Mouse (Mus musculus) spleen, adult 2 months (tissue): ENCODE data around the gene Zfp984. TPM values are rescaled to one million over a fixed set of nuclear protein-coding genes. Genes with fewer than 3 reads are reported as not detected.
"Not testable (repeated sequence)": the region's sequence is repeated elsewhere in the genome, so short reads cannot be mapped to it uniquely, and the experiment has no call there.

Source experiments
- DNase-seq, 2 experiments: peaks; one replicate each; pipeline versions ENCODE4 v3.0.0 to v3.0.0-alpha.2; 2012 to 2021; ENCODE audit warnings: low spot score in 2 of 2, low read depth in 1 of 2
- H3K27ac ChIP-seq: fragments of 200-500 bp; 2 replicates; pipeline ENCODE4 v1.5.1; 2012; ENCODE audit warnings: low read length, inconsistent platforms; ENCODE audit not compliant: insufficient read depth
- H3K27me3 ChIP-seq: fragments of 200-500 bp; 2 replicates; pipeline ENCODE4 v1.6.1; 2012; ENCODE audit warnings: mild to moderate bottlenecking, moderate library complexity, low read length, inconsistent platforms; ENCODE audit not compliant: control insufficient read depth, insufficient read depth
- H3K36me3 ChIP-seq: fragments of 200-500 bp; 2 replicates; pipeline ENCODE4 v1.6.1; 2012; ENCODE audit warnings: mild to moderate bottlenecking, low read length, inconsistent platforms; ENCODE audit not compliant: control insufficient read depth, insufficient read depth
- H3K4me1 ChIP-seq: fragments of 200-500 bp; 2 replicates; pipeline ENCODE4 v1.6.1; 2011; ENCODE audit warnings: inconsistent platforms; ENCODE audit not compliant: control insufficient read depth, insufficient read depth, insufficient read length
- H3K4me3 ChIP-seq: fragments of 200-500 bp; 2 replicates; pipeline ENCODE4 v1.5.1; 2011; ENCODE audit warnings: mild to moderate bottlenecking, inconsistent platforms; ENCODE audit not compliant: insufficient read depth, insufficient read length; ENCODE audit errors: extremely low read depth
- CTCF ChIP-seq: fragments of 200-500 bp; IDR thresholded peaks from 2 replicates; pipeline ENCODE4 v1.5.1; 2011; ENCODE audit warnings: mild to moderate bottlenecking, inconsistent platforms; ENCODE audit not compliant: insufficient read depth, insufficient read length, insufficient replicate concordance; ENCODE audit errors: extremely low read depth
- POLR2A ChIP-seq: fragments of 200-500 bp; IDR thresholded peaks from 2 replicates; pipeline ENCODE4 v1.6.1; 2011; ENCODE audit warnings: low read depth, low read length, inconsistent platforms
- WGBS: fragments of 180-500 bp; shearing (Covaris S2); methylation state at CpG from one replicate; pipeline ENCODE4 v1.1.7; 2018; 5-methylcytosine and 5-hydroxymethylcytosine counted together
- polyA plus RNA-seq: library from polyadenylated mRNA; depleted of rRNA; stranded (reverse); fragments of >200 nt; gene quantifications from 2 replicates; pipeline ENCODE4 v1.2.3, GENCODE M21; 2012; rRNA removed

Gene Zfp984
- 0.48 and 0.53 TPM in 2 replicates for polyA plus RNA-seq

GRCm38 (mm10) chr4:147809292-147809965 lies at the start of gene Zfp984:
Zfp984 (minus strand) TSS chr4:147809788.
- not testable (repeated sequence) for H3K36me3 ChIP-seq, H3K4me1 ChIP-seq, H3K27me3 ChIP-seq
- peak; percentile 58 to 70 for DNase-seq
- H3K4me3 ChIP-seq: peak within 1 kb of the TSS; percentile 63
- H3K27ac ChIP-seq: peak within 1 kb of the TSS; percentile 93
- 20% methylated on average over 15 of the region's 15 CpGs for WGBS

- TF ChIP-seq POLR2A (no peak), CTCF (no peak)
- Histone ChIP-seq H3K4me3 (no peak overlapping the region), H3K4me1 (0 out of 2 replicates have a peak, but pooled peaks cover 3% of the 10 kb centered on the region), H3K36me3 (no peaks in the 10 kb centered on the region), H3K27me3 (no peaks in the 10 kb centered on the region), H3K27ac (no peak overlapping the region)
- no peak for DNase-seq
- WGBS: 90% methylated on average over 2 of the region's 2 CpGs
These were observed 41.2 kb upstream of the Zfp984 start for GRCm38 (mm10) chr4:147850776-147851175.

DNA sequence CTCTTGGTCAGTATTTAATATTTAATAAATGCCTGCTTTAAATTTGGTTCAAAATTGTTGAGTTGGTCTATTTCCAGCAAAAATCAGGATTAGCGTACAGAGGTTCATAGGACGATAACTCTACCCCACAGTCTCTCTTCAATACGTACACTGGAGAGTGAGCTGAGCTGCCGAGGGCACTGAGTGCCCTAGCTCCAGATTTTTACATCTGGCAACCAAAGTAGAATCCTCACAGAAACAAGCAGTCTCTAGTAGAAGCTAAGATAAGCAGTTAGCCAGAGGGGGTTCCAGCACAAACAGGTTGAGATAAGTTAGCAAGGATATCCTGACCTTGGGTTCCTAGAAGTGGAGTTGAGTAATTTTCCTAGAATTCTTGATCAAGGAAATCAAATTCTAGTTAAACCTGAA lies 39.0 kb upstream of the Zfp984 start:
- H3K36me3 ChIP-seq: no peaks in the 10 kb centered on the region
- no peak for TF ChIP-seq POLR2A
- 5% methylated on average over 4 of the region's 4 CpGs for WGBS
- H3K4me1 ChIP-seq: 0 out of 2 replicates have a peak, but pooled peaks cover 3% of the 10 kb centered on the region
- H3K27ac ChIP-seq: peak overlapping the region; percentile 19; the same call in 1 of the 2 replicates
- H3K4me3 ChIP-seq: peak overlapping the region; percentile 74
- DNase-seq: no peak
- H3K27me3 ChIP-seq: no peaks in the 10 kb centered on the region

DNA sequence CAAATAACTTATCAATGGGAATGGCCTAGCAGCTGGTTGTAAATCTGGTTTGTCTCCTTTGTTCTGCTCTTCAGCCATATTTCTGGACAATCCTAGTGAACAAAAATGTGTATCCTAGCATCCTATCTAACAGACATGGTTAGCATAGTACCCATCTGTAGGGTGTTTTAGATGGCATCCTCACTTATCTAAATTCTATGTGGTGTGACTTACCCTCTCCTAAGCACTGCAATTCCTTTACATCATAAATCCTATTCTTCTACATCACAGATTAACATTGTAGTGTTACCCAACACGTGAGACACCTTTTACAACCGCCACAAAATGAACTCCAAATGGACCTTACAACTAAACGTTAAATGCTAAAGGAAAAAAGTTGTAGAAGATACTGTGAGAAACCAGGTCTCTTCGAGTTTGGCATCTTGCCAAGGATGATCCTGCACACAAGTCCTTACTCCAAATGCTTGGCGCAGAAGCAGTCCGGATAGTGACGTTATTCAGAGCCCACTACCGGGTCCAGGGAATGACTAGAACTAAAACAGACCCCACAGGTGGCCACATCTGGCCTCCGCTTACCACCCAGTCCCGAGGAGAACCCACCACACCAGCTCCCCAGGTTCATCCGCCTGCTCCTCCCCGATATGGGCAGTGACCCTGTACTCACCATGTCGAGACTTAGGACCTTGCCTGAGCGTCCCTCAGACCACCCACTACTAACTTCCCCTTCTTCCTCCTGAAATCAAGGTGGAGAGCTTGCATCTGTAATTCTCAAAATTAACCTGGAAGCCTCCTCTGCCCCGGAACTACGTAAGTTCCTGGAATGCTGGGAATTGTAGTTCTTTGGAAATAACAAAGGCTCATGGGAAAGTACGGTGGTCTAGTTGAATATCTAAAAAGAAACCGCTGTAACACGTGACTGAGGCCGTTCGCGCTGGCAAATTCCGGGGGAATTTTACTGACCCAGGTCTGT lies 38.3 kb upstream of the Zfp984 start, which contains the start of gene Zfp933:
Gene Zfp933, minus strand, starts transcription at position 753 of the 970 bp plus-strand sequence.
- Histone ChIP-seq H3K4me1 (0 out of 2 replicates have a peak, but pooled peaks cover 3% of the 10 kb centered on the region), H3K27ac (peak within 1 kb of the TSS; percentile 19), H3K36me3 (no peaks in the 10 kb centered on the region), H3K27me3 (no peaks in the 10 kb centered on the region), H3K4me3 (peak within 1 kb of the TSS; percentile 74)
- peak; percentile 48 to 78 for DNase-seq
- TF ChIP-seq POLR2A (peak; percentile 14; the same call in 1 of the 2 replicates), CTCF (no peak)
- WGBS: 2% methylated on average over 23 of the region's 23 CpGs

GRCm38 (mm10) chr4:147842871-147843270 lies 33.3 kb upstream of the Zfp984 start:
- H3K27me3 ChIP-seq: no peaks in the 10 kb centered on the region
- TF ChIP-seq POLR2A (no peak), CTCF (no peak)
- H3K4me1 ChIP-seq: 0 out of 2 replicates have a peak, but pooled peaks cover 3% of the 10 kb centered on the region
- H3K27ac ChIP-seq: no peak overlapping the region
- H3K36me3 ChIP-seq: peaks cover 4% of the 10 kb centered on the region; the same call in 1 of the 2 replicates
- 94% methylated on average over 3 of the region's 3 CpGs for WGBS
- DNase-seq: no peak
- no peak overlapping the region for H3K4me3 ChIP-seq

GRCm38 (mm10) chr4:147839282-147839681 lies 29.7 kb upstream of the Zfp984 start:
- H3K27ac ChIP-seq, H3K27me3 ChIP-seq, H3K4me3 ChIP-seq, H3K4me1 ChIP-seq, H3K36me3 ChIP-seq: not testable (repeated sequence)
- WGBS: 96% methylated on average over 23 of the region's 26 CpGs
- DNase-seq: peak in 1 of 2 experiments; percentile 24
